Mouse (Mus musculus) embryo, embryonic 11.5 days (tissue): ENCODE measurements around the gene Ets1.
A peak's percentile ranks its signal among the peaks of the same experiment; 100 is the strongest.

ENCODE experiments used
- DNase-seq: peaks from one replicate; pipeline ENCODE4 v3.0.0-alpha.2; 2012; ENCODE audit warnings: low read depth, low spot score

Gene Ets1

GRCm38 (mm10) chr9:32756002-32756401 lies 120.0 kb downstream of the Ets1 start:
- DNase-seq, result no peak

DNA sequence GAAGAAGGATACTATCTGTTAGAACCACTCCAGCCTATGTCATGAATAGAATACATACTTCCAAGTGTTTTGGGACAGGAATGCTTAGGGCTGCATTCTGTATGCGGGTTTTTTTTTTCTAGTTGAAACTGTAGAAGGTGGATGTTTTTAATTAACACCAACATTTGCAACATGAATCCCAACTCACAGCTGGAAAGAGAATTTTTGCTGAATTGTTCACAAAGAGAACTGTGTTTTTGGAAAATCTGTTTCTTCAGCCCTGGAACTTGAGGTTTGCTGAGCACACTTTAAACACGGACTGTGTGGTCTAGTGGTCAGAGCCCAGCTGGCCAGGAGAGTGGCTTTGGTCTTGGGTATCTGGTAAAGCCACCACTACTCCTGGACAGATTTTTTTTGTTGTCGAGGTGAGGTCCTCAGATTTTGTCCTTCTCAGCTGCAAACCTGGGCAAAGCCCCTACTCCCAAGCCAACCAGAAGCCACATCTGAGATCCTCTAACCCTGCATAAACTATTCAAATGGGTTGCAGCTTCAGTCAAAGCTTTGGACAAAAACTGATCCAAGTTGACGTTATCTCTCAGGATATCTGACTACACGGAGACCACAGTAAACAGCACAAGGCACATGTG lies 122.4 kb downstream of the Ets1 start:
- no peak for DNase-seq

- no peak for DNase-seq
These were observed 124.7 kb downstream of the Ets1 start for GRCm38 (mm10) chr9:32760649-32761157.

DNA sequence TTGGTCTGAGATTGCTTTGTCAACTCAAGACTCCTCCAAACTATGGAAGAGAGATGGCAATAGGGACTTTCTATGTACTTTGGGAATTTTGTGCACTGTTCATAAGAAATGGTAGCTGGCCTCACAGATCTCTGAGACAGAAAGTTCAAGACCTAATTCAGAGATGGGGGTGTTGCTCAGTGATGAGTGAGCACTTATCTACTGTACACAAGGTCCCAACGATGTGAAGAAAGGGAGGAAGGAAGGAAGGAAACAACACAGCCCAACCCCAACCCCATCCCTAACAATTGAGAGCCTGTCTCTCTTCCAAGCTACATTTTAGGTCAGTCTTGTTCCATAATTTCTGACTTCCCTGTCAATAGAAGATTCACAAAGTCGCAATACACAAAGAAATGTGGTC lies 125.3 kb downstream of the Ets1 start:
- DNase-seq, result no peak

DNA sequence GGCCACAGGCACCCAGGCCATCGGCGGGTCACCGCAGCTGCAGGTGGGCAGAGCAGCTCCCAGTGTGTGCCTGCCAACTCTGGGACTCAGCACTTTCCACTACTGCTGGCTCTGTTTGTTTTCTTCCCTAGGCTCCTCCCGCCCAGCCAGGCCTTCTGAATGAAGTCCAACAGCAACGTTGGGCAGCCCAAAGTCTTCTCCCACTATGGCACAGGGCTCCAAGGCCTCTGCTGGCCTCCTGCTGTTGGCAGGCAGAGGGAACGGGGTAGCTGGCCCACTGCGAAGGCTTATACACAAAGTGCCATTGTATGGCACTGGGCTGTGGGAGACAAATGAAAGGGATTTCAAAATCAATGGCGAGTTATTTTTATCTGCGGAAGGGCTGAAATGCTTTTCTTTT lies 128.4 kb downstream of the Ets1 start:
- DNase-seq, result no peak

DNA sequence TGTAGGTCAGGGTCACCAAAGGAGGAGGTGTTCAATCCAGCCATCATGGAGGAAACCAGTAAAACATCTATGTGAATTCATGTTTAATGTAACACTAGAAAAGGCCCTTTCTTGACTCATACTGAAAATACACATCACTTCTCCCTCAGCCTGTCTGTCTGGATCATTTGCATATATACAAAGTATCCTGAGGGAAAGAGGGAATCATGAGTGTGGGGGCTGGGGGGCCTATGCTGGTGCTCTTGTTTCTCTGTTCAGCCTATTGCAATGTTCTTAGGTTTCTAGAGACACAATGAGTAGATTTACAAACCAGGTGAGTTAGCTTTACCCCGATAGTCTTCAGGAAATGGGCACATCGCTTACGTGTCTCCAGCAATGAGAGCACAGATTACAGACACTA lies 129.1 kb downstream of the Ets1 start:
- DNase-seq, result no peak

- no peak for DNase-seq
These were observed 142.8 kb downstream of the Ets1 start for GRCm38 (mm10) chr9:32778866-32779265.

DNA sequence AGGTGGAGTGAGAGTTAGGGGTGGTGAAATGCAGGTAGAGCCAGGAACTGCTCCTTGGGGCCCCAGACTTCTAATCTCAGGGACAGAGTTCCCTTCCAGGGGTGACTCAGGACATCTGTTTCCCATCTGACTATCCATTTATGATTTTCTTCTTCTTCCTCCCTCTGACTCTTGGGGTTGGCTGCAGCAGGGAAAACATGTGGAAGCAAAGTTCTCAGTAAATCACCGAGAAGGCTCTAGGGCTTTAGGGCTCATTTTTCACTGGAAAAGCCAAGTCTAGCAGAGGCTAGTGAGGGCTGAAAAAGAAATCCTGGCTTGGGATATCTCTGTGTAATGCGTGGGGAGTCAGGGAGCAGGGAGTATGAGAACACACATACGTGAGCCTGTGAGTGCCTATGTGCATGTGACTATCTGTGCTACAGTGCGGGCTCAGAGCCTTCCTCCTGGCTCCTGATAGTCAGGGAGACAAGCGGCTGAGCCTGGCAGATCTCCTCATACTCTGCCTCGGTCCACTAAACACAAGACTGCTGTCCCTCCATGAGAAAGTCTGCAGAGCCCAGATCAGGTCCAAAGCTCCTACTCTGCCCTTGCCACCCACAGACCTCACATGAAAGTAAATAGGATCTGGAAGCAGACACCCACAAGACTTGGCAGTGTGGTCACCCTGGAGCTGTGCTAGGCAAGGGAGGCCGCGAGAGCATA lies 146.5 kb downstream of the Ets1 start:
- DNase-seq, result no peak

DNA sequence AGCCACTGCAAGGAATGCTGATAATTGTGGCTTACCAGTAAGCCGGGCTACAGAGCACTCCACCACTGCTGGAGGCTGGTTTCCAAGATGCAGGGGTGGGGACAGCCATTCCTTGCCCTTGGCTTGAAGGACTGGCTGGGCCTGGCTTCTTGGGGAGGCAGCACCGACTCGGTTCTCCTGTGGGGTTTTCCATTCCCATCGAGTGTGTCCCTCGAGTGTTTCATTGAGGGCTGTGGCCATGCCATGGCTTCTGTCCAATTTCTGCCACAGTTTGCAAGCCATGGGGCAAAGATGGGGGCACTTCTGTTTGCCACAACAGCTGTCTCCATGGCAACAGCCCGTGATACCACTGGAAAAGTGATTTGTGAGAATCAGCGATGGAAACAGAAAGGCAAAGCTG lies 151.1 kb downstream of the Ets1 start:
- no peak for DNase-seq

DNA sequence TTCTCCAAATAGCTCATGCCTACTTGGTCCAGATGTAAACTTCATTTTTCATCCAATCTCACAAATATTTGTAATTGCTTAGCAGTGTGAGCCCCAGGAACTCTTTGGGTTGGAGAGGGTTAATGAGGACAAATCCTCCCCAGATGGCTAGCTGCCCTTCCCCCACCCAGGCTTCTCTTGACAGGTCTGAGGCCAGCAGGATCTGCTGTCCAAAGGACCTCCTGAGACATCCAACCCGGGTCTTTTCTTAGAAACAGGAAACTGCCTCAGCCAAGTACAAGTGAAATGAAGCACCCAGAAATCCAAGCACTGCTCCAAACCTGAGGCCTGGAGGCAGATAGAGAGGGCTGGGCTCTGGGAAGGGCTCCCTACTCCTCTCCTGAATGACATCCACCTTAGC lies 151.6 kb downstream of the Ets1 start:
- peak; percentile 11 for DNase-seq

- no peak for DNase-seq
These were observed 153.3 kb downstream of the Ets1 start for GRCm38 (mm10) chr9:32789306-32789705.

DNA sequence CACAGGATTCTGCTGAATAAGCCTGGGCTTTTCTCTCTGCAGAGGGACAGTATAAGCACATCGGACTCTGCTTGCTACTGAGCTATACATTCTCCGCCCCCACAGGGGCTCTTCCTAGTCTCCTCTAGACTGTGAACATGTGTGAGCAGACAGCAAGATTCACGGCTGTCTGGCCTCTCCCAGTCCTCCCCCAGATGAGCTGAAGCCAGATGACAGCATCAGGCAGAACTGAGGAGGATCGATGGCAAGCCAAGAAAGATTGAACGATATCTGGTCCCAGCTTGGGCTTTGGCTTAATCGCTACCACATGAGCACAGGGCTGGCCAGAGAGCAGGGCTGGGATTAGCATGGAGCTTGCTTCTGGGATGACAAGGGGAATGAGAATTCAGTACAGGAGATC lies 155.7 kb downstream of the Ets1 start:
- DNase-seq, result peak; percentile 19

- no peak for DNase-seq
These were observed 162.2 kb downstream of the Ets1 start for GRCm38 (mm10) chr9:32798171-32798570.

GRCm38 (mm10) chr9:32806106-32806505 lies 170.1 kb downstream of the Ets1 start:
- no peak for DNase-seq
